Mouse (Mus musculus) 3T3-L1 (cell line): ENCODE measurements at regions not wholly inside any gene's neighbourhood (a gene's known extent, or its start where the extent isn't known, plus 50 kb on each side); places are given as distances from the start of the nearest gene placed in this dataset.

Experiments
- DNase-seq: peaks from one replicate; pipeline ENCODE4 v3.0.0-alpha.2; 2015; ENCODE audit warnings: low read depth, low spot score

- no peak for DNase-seq
Observed at GRCm38 (mm10) chr13:80798863-80799817, 84.0 kb upstream of the Arrdc3 start.

- DNase-seq: peak; percentile 69
Observed at GRCm38 (mm10) chr13:80806172-80806571, 77.0 kb upstream of the Arrdc3 start.

DNA sequence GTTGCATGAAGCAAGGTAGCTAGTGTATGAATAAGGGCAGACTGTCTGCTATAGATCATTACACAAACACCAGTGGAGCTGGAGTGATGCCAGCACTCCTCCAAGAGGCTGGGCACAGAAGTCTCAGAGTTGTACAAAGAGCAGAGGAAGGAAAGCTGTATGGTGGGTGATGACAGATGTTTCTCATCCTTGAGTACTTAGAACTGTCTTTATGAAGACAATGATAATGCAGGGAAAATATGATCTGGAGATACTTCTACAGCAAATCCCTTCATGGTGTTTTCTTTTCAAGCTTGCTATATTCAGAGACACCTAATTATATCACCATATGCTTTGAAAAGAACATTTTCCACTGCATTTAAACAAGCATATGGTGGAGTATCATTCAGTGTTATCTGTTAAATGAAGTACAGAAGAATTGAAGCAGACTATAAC is 56.1 kb upstream of the Arrdc3 start:
- no peak for DNase-seq
